Mouse (Mus musculus) adrenal gland (tissue): Measurements from ENCODE around the gene Ipcef1.
"Not testable (repeated sequence)": the region's sequence is repeated elsewhere in the genome, so short reads cannot be mapped to it uniquely, and the experiment has no call there.

Experiments
- intact Hi-C: fragments of 180-260 bp; cut with DNase I; formaldehyde crosslinking; loops from one replicate; pipeline ENCODE4 v1.15.1; 2025

The Ipcef1 gene

GRCm38 (mm10) chr10:7041032-7041431, 11.2 kb downstream of the Ipcef1 start:
- intact Hi-C loops = no loop called here

GRCm38 (mm10) chr10:7037194-7037593, 15.1 kb downstream of the Ipcef1 start:
- intact Hi-C loops = no loop called here

GRCm38 (mm10) chr10:7035547-7035946, 16.7 kb downstream of the Ipcef1 start:
- intact Hi-C loops = no loop called here

GRCm38 (mm10) chr10:7033459-7033858, 18.8 kb downstream of the Ipcef1 start:
- intact Hi-C loops = no loop called here

GRCm38 (mm10) chr10:7025028-7025427, 27.2 kb downstream of the Ipcef1 start:
- intact Hi-C loops = no loop called here

- intact Hi-C loops = no loop called here
These were observed 31.7 kb downstream of the Ipcef1 start for GRCm38 (mm10) chr10:7020551-7020950.

- intact Hi-C loops = no loop called here
These were observed 32.4 kb downstream of the Ipcef1 start for GRCm38 (mm10) chr10:7019781-7020386.

- intact Hi-C loops = no loop called here
These were observed 37.1 kb downstream of the Ipcef1 start for GRCm38 (mm10) chr10:7015199-7015598.

- intact Hi-C loops = no loop called here
These were observed 41.7 kb downstream of the Ipcef1 start for GRCm38 (mm10) chr10:7010543-7010942.

- intact Hi-C loops = no loop called here
These were observed 47.2 kb downstream of the Ipcef1 start for GRCm38 (mm10) chr10:7004980-7005538.

GRCm38 (mm10) chr10:7003898-7004297, 48.4 kb downstream of the Ipcef1 start:
- intact Hi-C loops = not testable (repeated sequence)

GRCm38 (mm10) chr10:6999355-6999754, 52.9 kb downstream of the Ipcef1 start:
- intact Hi-C loops = no loop called here

- intact Hi-C loops = no loop called here
These were observed 53.6 kb downstream of the Ipcef1 start for GRCm38 (mm10) chr10:6998576-6999250.

GRCm38 (mm10) chr10:6996895-6997294, 55.4 kb downstream of the Ipcef1 start:
- intact Hi-C loops = no loop called here

GRCm38 (mm10) chr10:6988555-6988954, 63.7 kb downstream of the Ipcef1 start:
- intact Hi-C loops = no loop called here

- intact Hi-C loops = no loop called here
These were observed 64.7 kb downstream of the Ipcef1 start for GRCm38 (mm10) chr10:6987399-6988098.

- intact Hi-C loops = no loop called here
These were observed 66.0 kb downstream of the Ipcef1 start for GRCm38 (mm10) chr10:6986246-6986645.

- intact Hi-C loops = no loop called here
These were observed 68.8 kb downstream of the Ipcef1 start for GRCm38 (mm10) chr10:6983431-6983830.

- intact Hi-C loops = no loop called here
These were observed 69.5 kb downstream of the Ipcef1 start for GRCm38 (mm10) chr10:6982751-6983151.

- intact Hi-C loops = no loop called here
These were observed 72.0 kb downstream of the Ipcef1 start for GRCm38 (mm10) chr10:6980236-6980635.

GRCm38 (mm10) chr10:6979789-6980188, 72.5 kb downstream of the Ipcef1 start:
- intact Hi-C loops = no loop called here

- intact Hi-C loops = no loop called here
These were observed 73.1 kb downstream of the Ipcef1 start for GRCm38 (mm10) chr10:6979216-6979615.
